Mouse (Mus musculus) hindbrain, embryonic 11.5 days (tissue): Measurements from ENCODE around the gene Tmem56. TPM values are rescaled to one million over a fixed set of nuclear protein-coding genes. Genes with fewer than 3 reads are reported as not detected.

Experiments used
- ATAC-seq: fragments of 200-750 bp; cut with Nextera tagmentation; 2 replicates; pipeline ENCODE4 v1.8.0; 2017; ENCODE audit warnings: mild to moderate bottlenecking, moderate TSS enrichment, moderate library complexity; ENCODE audit not compliant: low FRiP score
- DNase-seq: peaks from one replicate; pipeline ENCODE4 v3.0.0-alpha.2; 2015; ENCODE audit warnings: low spot score
- H3K27ac ChIP-seq: fragments of 300-500 bp; sonication (generic); 2 replicates; pipeline ENCODE4 v1.5.1; 2014; ENCODE audit warnings: mild to moderate bottlenecking, low read depth, low read length
- H3K27me3 ChIP-seq: fragments of 300-500 bp; sonication (generic); 2 replicates; pipeline ENCODE4 v1.6.1; 2014; ENCODE audit warnings: mild to moderate bottlenecking, low read length, moderate library complexity, mixed read lengths; ENCODE audit not compliant: control insufficient read depth, insufficient read depth
- H3K36me3 ChIP-seq: fragments of 300-500 bp; sonication (generic); 2 replicates; pipeline ENCODE4 v1.6.1; 2014; ENCODE audit warnings: mild to moderate bottlenecking, low read length, moderate library complexity, mixed read lengths; ENCODE audit not compliant: control insufficient read depth, insufficient read depth
- H3K4me1 ChIP-seq: fragments of 300-500 bp; sonication (generic); replicated peaks from 2 replicates; pipeline ENCODE4 v1.6.1; 2014; ENCODE audit warnings: low read length, mixed read lengths; ENCODE audit not compliant: control insufficient read depth, insufficient read depth
- H3K4me2 ChIP-seq: fragments of 300-500 bp; sonication (generic); replicated peaks from 2 replicates; pipeline ENCODE4 v1.6.1; 2014; ENCODE audit warnings: mild to moderate bottlenecking, low read depth, low read length
- H3K4me3 ChIP-seq: fragments of 300-500 bp; sonication (generic); 2 replicates; pipeline ENCODE4 v1.5.1; 2014; ENCODE audit warnings: low read depth, low read length
- H3K9ac ChIP-seq: fragments of 300-500 bp; sonication (generic); 2 replicates; pipeline ENCODE4 v1.6.1; 2014; ENCODE audit warnings: low read depth, low read length
- H3K9me3 ChIP-seq: fragments of 300-500 bp; sonication (generic); 2 replicates; pipeline ENCODE4 v1.6.1; 2016; ENCODE audit warnings: low read length; ENCODE audit not compliant: control insufficient read depth
- WGBS: fragments of 180-500 bp; shearing (Covaris S2); extraction: QIAGEN DNeasy Blood & Tissue Kit; methylation state at CpG from one replicate; pipeline ENCODE4 v1.1.7; 2014; 5-methylcytosine and 5-hydroxymethylcytosine counted together
- polyA plus RNA-seq: library from polyadenylated mRNA; unstranded; fragments of >200 nt; fragmentation: Nextera tagmentation; extraction: Ambion mirVana; gene quantifications from 2 replicates; pipeline ENCODE4 v1.2.1, GENCODE M21; 2014

Tmem56 gene
- polyA plus RNA-seq, 1 experiment from 2014 or later: 0.65 TPM

DNA sequence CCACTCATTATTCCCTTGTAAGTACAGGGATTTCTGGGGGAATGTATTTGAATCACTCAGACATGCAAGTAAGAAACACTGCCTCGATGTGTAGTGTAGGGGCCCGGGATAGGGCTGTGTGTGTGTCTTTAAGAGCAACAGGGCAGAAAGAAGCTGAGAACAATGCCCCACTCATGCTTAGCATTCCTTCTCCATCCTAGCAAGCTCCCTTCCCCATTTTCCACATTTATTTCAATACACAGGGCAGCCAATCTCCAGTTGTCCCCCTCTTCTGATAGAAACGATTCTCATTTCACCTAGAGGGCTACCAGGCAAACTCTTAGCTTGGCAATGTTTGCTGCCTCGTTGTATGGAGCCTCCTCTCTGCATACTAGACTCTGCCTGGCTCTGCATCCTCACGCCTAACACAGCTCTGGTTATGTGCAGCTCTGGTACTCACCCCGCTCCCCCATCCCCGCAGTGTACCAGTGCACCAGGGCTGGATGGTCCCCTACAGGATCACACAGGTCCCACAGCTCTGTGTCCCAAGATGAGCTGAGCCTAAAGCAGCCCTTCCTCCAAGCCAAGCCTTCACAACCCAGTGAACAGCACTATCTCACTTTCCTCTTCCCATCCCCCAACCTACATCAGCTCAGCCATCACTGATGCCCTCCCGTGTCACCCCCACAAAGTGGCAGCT is 42.4 kb downstream of the Tmem56 start:
- peaks cover 4% of the 10 kb centered on the region; the same call in 1 of the 2 replicates for H3K4me1 ChIP-seq
- peak overlapping the region; percentile 59; the same call in 1 of the 2 replicates for H3K27ac ChIP-seq
- no peaks in the 10 kb centered on the region for H3K27me3 ChIP-seq
- DNase-seq (peak; percentile 44), ATAC-seq (peak; percentile 84)
- H3K36me3 ChIP-seq: no peaks in the 10 kb centered on the region
- WGBS: 38% methylated on average over 8 of the region's 8 CpGs
- H3K9me3 ChIP-seq: no peaks in the 10 kb centered on the region
- no peak overlapping the region for H3K4me3 ChIP-seq
- no peak overlapping the region for H3K4me2 ChIP-seq
- peak overlapping the region; percentile 24; the same call in 1 of the 2 replicates for H3K9ac ChIP-seq

DNA sequence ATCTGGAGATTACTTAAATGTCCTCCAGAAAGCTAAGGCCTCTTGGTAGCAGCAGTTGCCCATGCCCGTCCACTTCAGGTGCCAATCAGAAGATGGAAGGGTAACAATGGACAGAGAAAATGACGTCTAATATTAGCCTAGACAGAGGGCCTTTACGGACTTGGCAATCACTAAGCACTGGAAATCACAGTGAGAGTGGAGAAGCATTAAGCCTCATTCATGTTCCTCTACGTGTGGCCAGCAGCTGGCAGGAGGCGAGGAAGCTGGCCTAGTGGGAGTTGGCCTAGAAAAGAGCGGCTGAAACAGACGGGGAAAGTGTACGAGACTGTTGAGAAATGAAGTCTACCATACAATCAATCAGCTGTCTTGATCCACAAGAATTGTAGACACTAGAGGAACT is 43.8 kb downstream of the Tmem56 start:
- Histone ChIP-seq H3K4me1 (peaks cover 4% of the 10 kb centered on the region; the same call in 1 of the 2 replicates), H3K9ac (no peak overlapping the region), H3K36me3 (no peaks in the 10 kb centered on the region), H3K4me2 (no peak overlapping the region), H3K4me3 (no peak overlapping the region), H3K27ac (no peak overlapping the region), H3K9me3 (no peaks in the 10 kb centered on the region), H3K27me3 (no peaks in the 10 kb centered on the region)
- 80% methylated on average over 8 of the region's 8 CpGs for WGBS
- ATAC-seq (no peak), DNase-seq (no peak)

DNA sequence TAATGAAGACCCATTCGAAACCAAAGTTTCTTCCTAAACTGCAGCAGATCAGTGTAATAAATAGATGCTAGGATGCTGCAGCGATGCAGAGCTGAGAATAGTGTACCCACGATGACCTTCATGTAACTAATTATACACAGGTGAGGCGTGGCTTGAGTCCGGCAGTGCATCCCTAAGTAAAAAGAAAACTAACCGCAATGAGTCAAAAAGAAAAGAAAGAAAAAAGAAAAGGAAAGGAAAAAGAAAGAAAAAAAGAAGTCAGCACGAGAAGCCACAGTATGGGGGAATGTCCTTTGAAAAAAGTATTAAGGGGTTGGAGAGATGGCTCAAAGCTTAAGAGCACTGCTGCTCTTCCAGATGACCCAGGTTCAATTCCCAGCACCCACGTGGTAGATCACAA is 58.1 kb downstream of the Tmem56 start:
- no peak for DNase-seq
- ATAC-seq: no peak
- Histone ChIP-seq H3K27ac (no peak overlapping the region), H3K4me3 (no peak overlapping the region), H3K9ac (no peak overlapping the region), H3K27me3 (no peaks in the 10 kb centered on the region), H3K4me2 (no peak overlapping the region), H3K9me3 (no peaks in the 10 kb centered on the region), H3K36me3 (no peaks in the 10 kb centered on the region), H3K4me1 (no peaks in the 10 kb centered on the region)
- 88% methylated on average over 8 of the region's 8 CpGs for WGBS

DNA sequence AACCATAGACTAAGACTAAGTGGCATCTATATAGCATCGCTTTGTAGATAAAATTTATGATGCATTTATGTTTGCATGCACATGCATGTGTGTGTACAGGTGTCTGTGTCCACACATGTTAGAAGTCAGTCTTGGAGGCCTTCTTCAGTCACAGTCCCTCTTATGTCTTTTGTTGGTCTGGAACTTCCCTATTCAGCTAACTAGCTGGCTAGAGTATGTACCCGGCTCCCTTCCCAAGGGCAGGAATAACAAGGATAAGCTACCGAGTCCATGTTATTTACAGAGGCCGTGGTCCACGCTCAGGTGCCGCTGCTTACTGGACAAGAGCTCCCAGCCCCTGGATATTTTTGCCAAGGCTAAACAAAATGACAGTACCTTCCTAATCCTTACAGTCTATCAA is 58.7 kb downstream of the Tmem56 start:
- Histone ChIP-seq H3K36me3 (no peaks in the 10 kb centered on the region), H3K27me3 (no peaks in the 10 kb centered on the region), H3K4me3 (no peak overlapping the region), H3K27ac (no peak overlapping the region), H3K4me1 (no peaks in the 10 kb centered on the region), H3K9ac (no peak overlapping the region), H3K9me3 (no peaks in the 10 kb centered on the region), H3K4me2 (no peak overlapping the region)
- 92% methylated on average over 6 of the region's 6 CpGs for WGBS
- DNase-seq (no peak), ATAC-seq (no peak)

DNA sequence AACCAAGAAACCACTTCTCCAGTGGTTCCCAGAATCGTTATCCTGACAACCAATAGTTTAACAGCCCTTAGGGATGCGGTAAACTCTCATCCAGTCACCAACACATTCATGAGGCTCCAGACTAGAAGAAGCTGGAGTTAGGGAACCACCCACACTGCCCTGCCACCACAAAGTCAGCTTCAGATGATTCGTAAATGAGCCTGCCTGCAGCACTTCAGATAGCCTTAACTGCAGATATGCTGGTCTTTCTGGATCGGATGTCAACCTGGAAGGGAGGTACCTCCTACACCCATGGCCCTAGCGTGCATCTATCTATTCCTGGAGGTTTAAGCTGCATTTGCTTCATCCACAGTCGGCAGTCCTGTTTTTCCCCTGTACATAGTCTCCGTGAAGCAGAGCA is 60.9 kb downstream of the Tmem56 start:
- Histone ChIP-seq H3K27ac (no peak overlapping the region), H3K36me3 (no peaks in the 10 kb centered on the region), H3K4me1 (no peaks in the 10 kb centered on the region), H3K9ac (no peak overlapping the region), H3K4me2 (no peak overlapping the region), H3K9me3 (no peaks in the 10 kb centered on the region), H3K27me3 (no peaks in the 10 kb centered on the region), H3K4me3 (no peak overlapping the region)
- DNase-seq (no peak), ATAC-seq (no peak)
- 87% methylated on average over 7 of the region's 7 CpGs for WGBS

DNA sequence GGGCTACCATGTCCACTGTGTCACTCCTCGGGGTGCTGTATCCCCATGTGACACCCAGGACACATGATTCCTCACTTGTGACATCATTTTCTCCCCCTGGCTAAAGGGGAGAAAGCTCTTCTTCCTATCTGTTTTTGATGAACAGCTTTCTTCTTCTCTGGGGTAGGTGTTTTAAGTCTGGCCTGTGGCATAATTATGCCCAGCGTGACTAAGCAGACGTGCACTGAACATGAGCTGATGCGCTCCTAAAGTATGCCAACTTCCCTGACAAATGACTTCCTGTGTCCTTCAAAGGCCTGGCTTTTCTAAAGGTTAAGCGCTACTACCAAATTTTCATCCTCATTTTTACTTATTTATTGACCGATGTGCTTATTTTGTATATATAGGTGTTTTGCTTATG is 65.9 kb downstream of the Tmem56 start:
- no peak for ATAC-seq
- Histone ChIP-seq H3K4me3 (no peak overlapping the region), H3K27me3 (no peaks in the 10 kb centered on the region), H3K36me3 (no peaks in the 10 kb centered on the region), H3K4me1 (no peaks in the 10 kb centered on the region), H3K27ac (no peak overlapping the region), H3K4me2 (no peak overlapping the region), H3K9ac (no peak overlapping the region), H3K9me3 (no peaks in the 10 kb centered on the region)
- WGBS: 91% methylated on average over 6 of the region's 6 CpGs
- no peak for DNase-seq

DNA sequence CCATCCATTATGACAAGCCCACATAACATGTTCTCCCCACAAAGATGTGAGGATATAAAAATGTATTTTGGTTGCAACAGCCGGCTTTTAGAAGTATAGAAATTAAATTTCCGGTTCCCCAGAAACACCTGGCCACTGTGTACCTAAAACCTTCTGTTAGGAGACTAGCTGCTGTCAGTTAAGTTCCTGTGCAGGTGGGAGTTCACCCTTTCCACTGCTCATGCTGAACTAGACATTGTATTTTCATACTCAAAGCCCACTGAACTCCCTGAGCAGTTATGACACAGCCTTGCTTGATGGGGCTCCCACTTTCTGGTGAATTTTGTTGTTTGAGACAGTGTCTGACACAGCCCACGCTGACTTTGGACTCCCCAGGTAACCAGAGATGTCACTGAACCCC is 69.4 kb downstream of the Tmem56 start:
- ATAC-seq (no peak), DNase-seq (no peak)
- Histone ChIP-seq H3K9me3 (no peaks in the 10 kb centered on the region), H3K4me3 (no peak overlapping the region), H3K9ac (no peak overlapping the region), H3K27me3 (no peaks in the 10 kb centered on the region), H3K4me1 (no peaks in the 10 kb centered on the region), H3K27ac (no peak overlapping the region), H3K36me3 (no peaks in the 10 kb centered on the region), H3K4me2 (no peak overlapping the region)
- WGBS: 87% methylated on average over 3 of the region's 3 CpGs

DNA sequence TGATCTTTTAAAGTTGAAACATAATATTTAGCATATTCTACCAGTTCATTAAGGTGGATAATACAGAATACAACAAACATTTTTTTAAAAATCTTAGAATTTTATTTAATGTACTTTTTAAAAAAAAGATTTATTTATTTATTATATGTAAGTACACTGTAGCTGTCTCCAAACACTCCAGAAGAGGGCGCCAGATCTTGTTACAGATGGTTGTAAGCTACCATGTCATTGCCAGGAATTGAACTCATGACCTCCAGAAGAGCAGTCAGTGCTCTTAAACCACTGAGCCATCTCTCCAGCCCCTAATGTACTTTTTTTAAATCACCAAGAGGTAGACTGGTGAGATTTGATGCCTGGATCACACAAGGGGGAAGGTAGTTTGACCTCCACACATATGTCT is 70.7 kb downstream of the Tmem56 start:
- Histone ChIP-seq H3K27me3 (no peaks in the 10 kb centered on the region), H3K27ac (no peak overlapping the region), H3K4me1 (no peaks in the 10 kb centered on the region), H3K9ac (no peak overlapping the region), H3K9me3 (no peaks in the 10 kb centered on the region), H3K4me2 (no peak overlapping the region), H3K36me3 (no peaks in the 10 kb centered on the region), H3K4me3 (no peak overlapping the region)
- no peak for DNase-seq
- WGBS: 35% methylated on average over 1 of the region's 1 CpGs
- no peak for ATAC-seq

DNA sequence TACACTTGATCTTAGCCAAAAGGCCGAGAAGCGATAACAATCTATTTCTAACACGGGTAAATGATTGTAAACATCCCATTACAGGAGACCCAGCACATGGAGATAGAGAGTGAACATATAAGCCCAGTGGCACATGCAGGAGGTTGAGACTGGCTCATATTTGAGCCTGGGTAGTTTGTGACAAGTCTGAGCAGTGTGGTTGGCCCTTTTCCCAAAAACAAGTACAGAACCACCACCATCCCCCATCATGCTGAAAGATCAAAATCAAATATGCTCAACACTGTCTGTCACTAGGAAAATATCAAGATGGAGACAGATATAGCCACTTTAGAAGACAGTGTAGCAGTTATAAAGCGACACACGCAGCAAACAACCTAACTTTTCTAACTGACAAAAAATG is 73.9 kb downstream of the Tmem56 start:
- WGBS: 94% methylated on average over 5 of the region's 5 CpGs
- H3K4me2 ChIP-seq: no peak overlapping the region
- ATAC-seq (no peak), DNase-seq (no peak)
- H3K36me3 ChIP-seq: no peaks in the 10 kb centered on the region
- H3K27me3 ChIP-seq: no peaks in the 10 kb centered on the region
- H3K4me3 ChIP-seq: no peak overlapping the region
- no peaks in the 10 kb centered on the region for H3K4me1 ChIP-seq
- no peak overlapping the region for H3K27ac ChIP-seq
- no peak overlapping the region for H3K9ac ChIP-seq
- H3K9me3 ChIP-seq: no peaks in the 10 kb centered on the region
